Mouse (Mus musculus): Measurements from ENCODE around the gene Tada1. TPM values are rescaled to one million over a fixed set of nuclear protein-coding genes. Genes with fewer than 3 reads are reported as not detected.
A peak's percentile ranks its signal among the peaks of the same experiment; 100 is the strongest.

The Tada1 gene
- 10 to 100 TPM; 36.6 to 36.9 TPM for total RNA-seq (2021)
- long read RNA-seq, transcript Tada1-201 (8 exons, 2,215 nt) = major isoform, 58 of 64 reads
- long read RNA-seq, partial matches to known transcripts = 2 of 64 reads
- long read RNA-seq, other reads (novel, unspliced or antisense) = 4 of 64 reads

- DNase-seq (ENCODE audit: low spot score in 2 of 2) = peak; percentile 87 to 94
Measured at GRCm38 (mm10) chr1:166379013-166379629, at the start of gene Tada1. TSS of gene Tada1 (plus strand) at chr1:166379097.

- peak; percentile 29 to 43 for DNase-seq (ENCODE audit: low spot score in 2 of 2)
Measured at GRCm38 (mm10) chr1:166330752-166331151, 48.1 kb upstream of the Tada1 start.

- peak; percentile 7 to 42 for DNase-seq (ENCODE audit: low spot score in 2 of 2)
Measured at GRCm38 (mm10) chr1:166339110-166339509, 39.8 kb upstream of the Tada1 start.

GRCm38 (mm10) chr1:166342060-166342459 is 36.8 kb upstream of the Tada1 start:
- no peak for DNase-seq (ENCODE audit: low spot score in 2 of 2)

GRCm38 (mm10) chr1:166342539-166342938 is 36.4 kb upstream of the Tada1 start:
- DNase-seq (ENCODE audit: low spot score in 2 of 2) = no peak

GRCm38 (mm10) chr1:166343586-166343985 is 35.3 kb upstream of the Tada1 start:
- DNase-seq (ENCODE audit: low spot score in 2 of 2) = no peak

- DNase-seq (ENCODE audit: low spot score in 2 of 2) = peak; percentile 11 to 74
Measured at GRCm38 (mm10) chr1:166344300-166345077, 34.4 kb upstream of the Tada1 start.

- no peak for DNase-seq (ENCODE audit: low spot score in 2 of 2)
Measured at GRCm38 (mm10) chr1:166345602-166346001, 33.3 kb upstream of the Tada1 start.

- no peak for DNase-seq (ENCODE audit: low spot score in 2 of 2)
Measured at GRCm38 (mm10) chr1:166346906-166347305, 32.0 kb upstream of the Tada1 start.

GRCm38 (mm10) chr1:166349341-166349740 is 29.6 kb upstream of the Tada1 start:
- DNase-seq (ENCODE audit: low spot score in 2 of 2) = no peak

GRCm38 (mm10) chr1:166349751-166350150 is 29.1 kb upstream of the Tada1 start:
- no peak for DNase-seq (ENCODE audit: low spot score in 2 of 2)

- DNase-seq (ENCODE audit: low spot score in 2 of 2) = peak; percentile 80 to 92
Measured at GRCm38 (mm10) chr1:166360157-166360855, 18.6 kb upstream of the Tada1 start.

- no peak for DNase-seq (ENCODE audit: low spot score in 2 of 2)
Measured at GRCm38 (mm10) chr1:166360896-166361295, 18.0 kb upstream of the Tada1 start.

- DNase-seq (ENCODE audit: low spot score in 2 of 2) = no peak
Measured at GRCm38 (mm10) chr1:166361842-166362241, 17.1 kb upstream of the Tada1 start.

GRCm38 (mm10) chr1:166362659-166363058 is 16.2 kb upstream of the Tada1 start:
- DNase-seq (ENCODE audit: low spot score in 2 of 2) = no peak

GRCm38 (mm10) chr1:166363122-166363521 is 15.8 kb upstream of the Tada1 start:
- no peak for DNase-seq (ENCODE audit: low spot score in 2 of 2)

GRCm38 (mm10) chr1:166377171-166377570 is 1.7 kb upstream of the Tada1 start:
- no peak for DNase-seq (ENCODE audit: low spot score in 2 of 2)

- no peak for DNase-seq (ENCODE audit: low spot score in 2 of 2)
Measured at GRCm38 (mm10) chr1:166378431-166379012, 375 bp upstream of the Tada1 start.

GRCm38 (mm10) chr1:166379630-166380231 is 834 bp downstream of the Tada1 start:
- peak; percentile 57 to 67 for DNase-seq (ENCODE audit: low spot score in 2 of 2)

- no peak for DNase-seq (ENCODE audit: low spot score in 2 of 2)
Measured at GRCm38 (mm10) chr1:166381336-166381735, 2.4 kb downstream of the Tada1 start.

GRCm38 (mm10) chr1:166381821-166382220 is 2.9 kb downstream of the Tada1 start:
- DNase-seq (ENCODE audit: low spot score in 2 of 2) = no peak

Measured in layer of hippocampus, adult 18-20 months (tissue).